Mouse (Mus musculus) heart, embryonic 14.5 days (tissue): Measurements from ENCODE around the gene Zfp39. TPM values are rescaled to one million over a fixed set of nuclear protein-coding genes. Genes with fewer than 3 reads are reported as not detected.

ENCODE experiments used
- ATAC-seq: fragments of 200-750 bp; cut with Nextera tagmentation; 2 replicates; pipeline ENCODE4 v1.8.0; 2017; ENCODE audit warnings: low read depth, moderate TSS enrichment; ENCODE audit not compliant: insufficient number of reproducible peaks, insufficient read depth, low FRiP score
- H3K27ac ChIP-seq, 2 experiments: fragments of 200-500 bp in 1 of 2; fragments of 300-500 bp in 1 of 2; sonication (generic) in 1 of 2; replicated peaks in 1 of 2; 2 replicates each; pipeline ENCODE4 v1.5.1; 2012 to 2014; ENCODE audit warnings: low read depth in 2 of 2, low read length in 2 of 2, control low read depth in 1 of 2, mild to moderate bottlenecking in 1 of 2, mixed read lengths in 1 of 2; ENCODE audit not compliant: control insufficient read depth in 1 of 2, insufficient read depth in 1 of 2
- H3K27me3 ChIP-seq: fragments of 300-500 bp; sonication (generic); 2 replicates; pipeline ENCODE4 v1.6.1; 2014; ENCODE audit warnings: mild to moderate bottlenecking, low read length, control low read depth; ENCODE audit not compliant: control insufficient read depth, insufficient read depth
- H3K36me3 ChIP-seq: fragments of 300-500 bp; sonication (generic); 2 replicates; pipeline ENCODE4 v1.6.1; 2014; ENCODE audit warnings: mild to moderate bottlenecking, control low read depth, low read length, mixed read lengths; ENCODE audit not compliant: control insufficient read depth, insufficient read depth
- H3K4me1 ChIP-seq, 2 experiments: fragments of 200-500 bp in 1 of 2; fragments of 300-500 bp in 1 of 2; sonication (generic) in 1 of 2; 2 replicates each; pipeline ENCODE4 v1.6.1; 2012 to 2014; ENCODE audit warnings: low read length in 2 of 2, control low read depth in 1 of 2, mixed read lengths in 1 of 2; ENCODE audit not compliant: control insufficient read depth in 2 of 2, insufficient read depth in 2 of 2
- H3K4me2 ChIP-seq: fragments of 300-500 bp; sonication (generic); 2 replicates; pipeline ENCODE4 v1.6.1; 2014; ENCODE audit warnings: mild to moderate bottlenecking, low read length
- H3K4me3 ChIP-seq, 2 experiments: fragments of 200-500 bp in 1 of 2; fragments of 300-500 bp in 1 of 2; sonication (generic) in 1 of 2; 2 replicates each; pipeline ENCODE4 v1.5.1; 2012 to 2014; ENCODE audit warnings: low read length in 2 of 2, mild to moderate bottlenecking in 2 of 2, control low read depth in 1 of 2, low read depth in 1 of 2, moderate library complexity in 1 of 2; ENCODE audit not compliant: control insufficient read depth in 1 of 2, insufficient read depth in 1 of 2
- H3K9ac ChIP-seq: fragments of 300-500 bp; sonication (generic); 2 replicates; pipeline ENCODE4 v1.6.1; 2014; ENCODE audit warnings: mild to moderate bottlenecking, low read length
- H3K9me3 ChIP-seq: fragments of 300-500 bp; sonication (generic); 2 replicates; pipeline ENCODE4 v1.6.1; 2016; ENCODE audit warnings: low read length, control low read depth; ENCODE audit not compliant: control insufficient read depth
- WGBS: fragments of 180-500 bp; shearing (Covaris S2); extraction: QIAGEN DNeasy Blood & Tissue Kit; methylation state at CpG from one replicate; pipeline ENCODE4 v1.1.7; 2014; 5-methylcytosine and 5-hydroxymethylcytosine counted together
- polyA plus RNA-seq: library from polyadenylated mRNA; unstranded; fragments of >200 nt; fragmentation: Nextera tagmentation; extraction: Ambion mirVana; gene quantifications from 2 replicates; pipeline ENCODE4 v1.2.1, GENCODE M21; 2014

The Zfp39 gene
- polyA plus RNA-seq, 1 experiment from 2014 or later, result 5.3 TPM

GRCm38 (mm10) chr11:58897485-58897884 lies 6.5 kb downstream of the Zfp39 start:
- Histone ChIP-seq H3K27me3 (no peaks in the 10 kb centered on the region), H3K4me2 (no peak overlapping the region), H3K36me3 (peaks cover 73% of the 10 kb centered on the region), H3K9me3 (no peaks in the 10 kb centered on the region), H3K9ac (no peak overlapping the region), H3K4me1 (no peaks in the 10 kb centered on the region), H3K27ac (no peak overlapping the region), H3K4me3 (no peak overlapping the region)
- 82% methylated on average over 6 of the region's 6 CpGs for WGBS
- ATAC-seq, result no peak

- Histone ChIP-seq H3K9ac (no peak overlapping the region), H3K36me3 (peaks cover 72% of the 10 kb centered on the region), H3K9me3 (no peaks in the 10 kb centered on the region), H3K4me1 (no peaks in the 10 kb centered on the region), H3K27me3 (no peaks in the 10 kb centered on the region), H3K27ac (no peak overlapping the region), H3K4me3 (no peak overlapping the region), H3K4me2 (no peak overlapping the region)
- 82% methylated on average over 6 of the region's 6 CpGs for WGBS
- no peak for ATAC-seq
Observed at GRCm38 (mm10) chr11:58894456-58894855, 9.6 kb downstream of the Zfp39 start.

- no peak overlapping the region for H3K4me2 ChIP-seq
- H3K4me1 ChIP-seq, result no peaks in the 10 kb centered on the region
- H3K27me3 ChIP-seq, result no peaks in the 10 kb centered on the region
- no peak for ATAC-seq
- 74% methylated on average over 10 of the region's 10 CpGs for WGBS
- H3K9me3 ChIP-seq, result no peaks in the 10 kb centered on the region
- H3K4me3 ChIP-seq, result no peak overlapping the region
- no peak overlapping the region for H3K27ac ChIP-seq
- H3K36me3 ChIP-seq, result peaks cover 50% of the 10 kb centered on the region
- no peak overlapping the region for H3K9ac ChIP-seq
Observed at GRCm38 (mm10) chr11:58890511-58890910, 13.5 kb downstream of the Zfp39 start.

GRCm38 (mm10) chr11:58883756-58884155 lies 20.3 kb downstream of the Zfp39 start:
- Histone ChIP-seq H3K27ac (no peak overlapping the region), H3K27me3 (no peaks in the 10 kb centered on the region), H3K4me1 (no peaks in the 10 kb centered on the region), H3K4me3 (no peak overlapping the region), H3K36me3 (peaks cover 37% of the 10 kb centered on the region), H3K9ac (no peak overlapping the region), H3K9me3 (no peaks in the 10 kb centered on the region), H3K4me2 (no peak overlapping the region)
- WGBS, result 79% methylated on average over 8 of the region's 8 CpGs
- no peak for ATAC-seq

- WGBS, result 78% methylated on average over 4 of the region's 4 CpGs
- H3K4me2 ChIP-seq, result no peak overlapping the region
- H3K4me1 ChIP-seq, result peaks cover 0 to 6% of the 10 kb centered on the region in 2 experiments; a peak in 2 of 4 replicates
- H3K36me3 ChIP-seq, result peaks cover 27% of the 10 kb centered on the region
- ATAC-seq, result no peak
- H3K9ac ChIP-seq, result no peak overlapping the region
- H3K9me3 ChIP-seq, result no peaks in the 10 kb centered on the region
- H3K27me3 ChIP-seq, result no peaks in the 10 kb centered on the region
- no peak overlapping the region for H3K27ac ChIP-seq
- no peak overlapping the region for H3K4me3 ChIP-seq
Observed at GRCm38 (mm10) chr11:58870961-58871360, 33.1 kb downstream of the Zfp39 start.

- peaks cover 24% of the 10 kb centered on the region for H3K36me3 ChIP-seq
- H3K9ac ChIP-seq, result peak overlapping the region; percentile 79; the same call in 1 of the 2 replicates
- peaks cover 4% of the 10 kb centered on the region; the same call in 1 of the 2 replicates for H3K9me3 ChIP-seq
- peak overlapping the region in 1 of 2 experiments; percentile 68; a peak in 2 of 4 replicates for H3K4me3 ChIP-seq
- 84% methylated on average over 6 of the region's 6 CpGs for whole genome bisulfite sequencing
- no peaks in the 10 kb centered on the region for H3K27me3 ChIP-seq
- peak overlapping the region; percentile 68 for H3K4me2 ChIP-seq
- ATAC-seq, result no peak
- peaks cover 0 to 6% of the 10 kb centered on the region in 2 experiments; a peak in 2 of 4 replicates for H3K4me1 ChIP-seq
- H3K27ac ChIP-seq, result no peak overlapping the region
Observed at GRCm38 (mm10) chr11:58867954-58868330, 36.1 kb downstream of the Zfp39 start.

- Histone ChIP-seq H3K27ac (peak within 1 kb of the TSS; percentile 23 to 70), H3K4me3 (peak within 1 kb of the TSS; percentile 62 to 68), H3K36me3 (peaks cover 24% of the 10 kb centered on the region), H3K4me2 (peak within 1 kb of the TSS; percentile 68), H3K9me3 (peaks cover 4% of the 10 kb centered on the region; the same call in 1 of the 2 replicates), H3K27me3 (no peaks in the 10 kb centered on the region), H3K9ac (peak within 1 kb of the TSS; percentile 79), H3K4me1 (peaks cover 0 to 6% of the 10 kb centered on the region in 2 experiments; a peak in 2 of 4 replicates)
- 4% methylated on average over 37 of the region's 37 CpGs for WGBS
- ATAC-seq, result peak; percentile 72
Observed at GRCm38 (mm10) chr11:58867039-58867953, 36.7 kb downstream of the Zfp39 start, which contains the start of gene 2810021J22Rik. Gene 2810021J22Rik, plus strand, starts transcription at chr11:58867216.
